Mouse (Mus musculus) gastrocnemius, postnatal 14 days (tissue): ENCODE data around the gene Atp2b1. TPM values are rescaled to one million over a fixed set of nuclear protein-coding genes. Genes with fewer than 3 reads are reported as not detected.

Source experiments
- DNase-seq: peaks from one replicate; pipeline ENCODE4 v3.0.0; 2021; ENCODE audit warnings: mixed read lengths
- intact Hi-C: fragments of 180-260 bp; cut with DNase I; formaldehyde crosslinking; loops from one replicate; pipeline ENCODE4 v1.15.1; 2025; ENCODE audit warnings: low total_unique reads
- total RNA-seq, 2 experiments: library from RNA; stranded (reverse); gene quantifications; 2 replicates each; pipeline ENCODE4 v1.2.3; 2021

Atp2b1 gene
- total RNA-seq, 2 experiments from 2014 or later, result 55.0 to 55.8 TPM

- intact Hi-C loops, result no loop called here
- DNase-seq, result no peak
Measured at GRCm38 (mm10) chr10:98954230-98954993, 40.2 kb downstream of the Atp2b1 start.

- no peak for DNase-seq
Measured at GRCm38 (mm10) chr10:98956124-98956523, 41.9 kb downstream of the Atp2b1 start.

GRCm38 (mm10) chr10:98958752-98959151 is 44.5 kb downstream of the Atp2b1 start:
- intact Hi-C loops, result no loop called here
- no peak for DNase-seq

More at GRCm38 (mm10) chr10:98956124-98956523, 41.9 kb downstream of the Atp2b1 start:
- intact Hi-C loops, result no loop called here

- intact Hi-C loops, result no loop called here
- DNase-seq, result no peak
Measured at GRCm38 (mm10) chr10:98959385-98959784, 45.2 kb downstream of the Atp2b1 start.

- intact Hi-C loops, result no loop called here
- no peak for DNase-seq
Measured at GRCm38 (mm10) chr10:98960911-98961310, 46.7 kb downstream of the Atp2b1 start.

GRCm38 (mm10) chr10:98962092-98962491 is 47.9 kb downstream of the Atp2b1 start:
- intact Hi-C loops, result no loop called here
- DNase-seq, result peak; percentile 20

GRCm38 (mm10) chr10:98966407-98967215 is 52.4 kb downstream of the Atp2b1 start:
- intact Hi-C loops, result no loop called here
- no peak for DNase-seq

GRCm38 (mm10) chr10:98967240-98967891 is 53.2 kb downstream of the Atp2b1 start:
- intact Hi-C loops, result no loop called here
- no peak for DNase-seq

- intact Hi-C loops, result no loop called here
- DNase-seq, result no peak
Measured at GRCm38 (mm10) chr10:98970917-98971316, 56.7 kb downstream of the Atp2b1 start.

GRCm38 (mm10) chr10:98972359-98972758 is 58.2 kb downstream of the Atp2b1 start:
- intact Hi-C loops, result no loop called here

GRCm38 (mm10) chr10:98972912-98973605 is 58.9 kb downstream of the Atp2b1 start:
- intact Hi-C loops, result no loop called here
- DNase-seq, result no peak

More at GRCm38 (mm10) chr10:98972359-98972758, 58.2 kb downstream of the Atp2b1 start:
- no peak for DNase-seq

GRCm38 (mm10) chr10:98974645-98975044 is 60.4 kb downstream of the Atp2b1 start:
- no peak for DNase-seq
- intact Hi-C loops, result no loop called here

- DNase-seq, result no peak
- intact Hi-C loops, result no loop called here
Measured at GRCm38 (mm10) chr10:98975611-98976010, 61.4 kb downstream of the Atp2b1 start.

GRCm38 (mm10) chr10:98976877-98977494 is 62.8 kb downstream of the Atp2b1 start:
- intact Hi-C loops, result no loop called here
- no peak for DNase-seq

GRCm38 (mm10) chr10:98978766-98979165 is 64.6 kb downstream of the Atp2b1 start:
- DNase-seq, result no peak
- intact Hi-C loops, result no loop called here

GRCm38 (mm10) chr10:98979296-98979695 is 65.1 kb downstream of the Atp2b1 start:
- no peak for DNase-seq
- intact Hi-C loops, result no loop called here

- DNase-seq, result no peak
- intact Hi-C loops, result no loop called here
Measured at GRCm38 (mm10) chr10:98979951-98980350, 65.7 kb downstream of the Atp2b1 start.

GRCm38 (mm10) chr10:98991964-98992363 is 77.8 kb downstream of the Atp2b1 start:
- intact Hi-C loops, result no loop called here

GRCm38 (mm10) chr10:98993186-98993585 is 79.0 kb downstream of the Atp2b1 start:
- no peak for DNase-seq
- intact Hi-C loops, result no loop called here

More at GRCm38 (mm10) chr10:98991964-98992363, 77.8 kb downstream of the Atp2b1 start:
- no peak for DNase-seq
